Mouse (Mus musculus) limb, embryonic 14.5 days (tissue): ENCODE data around the gene Lrp2. TPM values are rescaled to one million over a fixed set of nuclear protein-coding genes. Genes with fewer than 3 reads are reported as not detected.
"Not testable (repeated sequence)": the region's sequence is repeated elsewhere in the genome, so short reads cannot be mapped to it uniquely, and the experiment has no call there.

ENCODE experiments used
- ATAC-seq: fragments of 200-750 bp; cut with Nextera tagmentation; 2 replicates; pipeline ENCODE4 v1.8.0; 2017; ENCODE audit warnings: low read depth, moderate number of reproducible peaks, moderate TSS enrichment; ENCODE audit not compliant: low FRiP score
- DNase-seq: peaks from one replicate; pipeline ENCODE4 v3.0.0-alpha.2; 2015; ENCODE audit warnings: low spot score
- H3K27ac ChIP-seq: fragments of 300-500 bp; sonication (generic); replicated peaks from 2 replicates; pipeline ENCODE4 v1.5.1; 2014; ENCODE audit warnings: low read depth, mild to moderate bottlenecking, low read length, moderate library complexity, mixed read lengths
- H3K27me3 ChIP-seq: fragments of 300-500 bp; sonication (generic); 2 replicates; pipeline ENCODE4 v1.6.1; 2014; ENCODE audit warnings: low read length, mixed read lengths; ENCODE audit not compliant: control insufficient read depth, insufficient read depth
- H3K36me3 ChIP-seq: fragments of 300-500 bp; sonication (generic); 2 replicates; pipeline ENCODE4 v1.6.1; 2014; ENCODE audit warnings: mild to moderate bottlenecking, low read length, moderate library complexity, mixed read lengths; ENCODE audit not compliant: control insufficient read depth, insufficient read depth
- H3K4me1 ChIP-seq: fragments of 300-500 bp; sonication (generic); 2 replicates; pipeline ENCODE4 v1.6.1; 2014; ENCODE audit warnings: antibody characterized with exemption, low read length, mixed read lengths; ENCODE audit not compliant: control insufficient read depth, insufficient read depth
- H3K4me2 ChIP-seq: fragments of 300-500 bp; sonication (generic); replicated peaks from 2 replicates; pipeline ENCODE4 v1.6.1; 2014; ENCODE audit warnings: low read depth, mild to moderate bottlenecking, low read length, moderate library complexity; ENCODE audit not compliant: severe bottlenecking
- H3K4me3 ChIP-seq: fragments of 300-500 bp; sonication (generic); replicated peaks from 2 replicates; pipeline ENCODE4 v1.5.1; 2014; ENCODE audit warnings: low read length
- H3K9ac ChIP-seq: fragments of 300-500 bp; sonication (generic); 2 replicates; pipeline ENCODE4 v1.6.1; 2014; ENCODE audit warnings: mild to moderate bottlenecking, low read depth, low read length, moderate library complexity; ENCODE audit not compliant: severe bottlenecking
- H3K9me3 ChIP-seq: fragments of 300-500 bp; sonication (generic); 2 replicates; pipeline ENCODE4 v1.6.1; 2016; ENCODE audit warnings: low read length; ENCODE audit not compliant: control insufficient read depth
- POLR2A ChIP-seq: fragments of 200-500 bp; IDR thresholded peaks from 2 replicates; pipeline ENCODE4 v1.8.0; 2012; ENCODE audit warnings: inconsistent platforms, mild to moderate bottlenecking, moderate library complexity, borderline replicate concordance; ENCODE audit not compliant: insufficient read depth, insufficient read length; ENCODE audit errors: extremely low read depth
- WGBS: fragments of 180-500 bp; shearing (Covaris S2); extraction: QIAGEN DNeasy Blood & Tissue Kit; methylation state at CpG from one replicate; pipeline ENCODE4 v1.1.7; 2014; 5-methylcytosine and 5-hydroxymethylcytosine counted together
- polyA plus RNA-seq, 2 experiments: library from polyadenylated mRNA; depleted of rRNA in 1 of 2; stranded (reverse) in 1 of 2; unstranded in 1 of 2; fragments of >200 nt; fragmentation: Nextera tagmentation in 1 of 2; extraction: Ambion mirVana in 1 of 2; gene quantifications; 2 replicates each; pipeline versions ENCODE4 v1.2.1 to v1.2.3; 2012 to 2014

The Lrp2 gene
- polyA plus RNA-seq, 2 experiments: 0.01 to 0.09 TPM

GRCm38 (mm10) chr2:69582861-69583260 is 3.0 kb downstream of the Lrp2 start:
- Histone ChIP-seq H3K36me3 (no peaks in the 10 kb centered on the region), H3K9me3 (no peaks in the 10 kb centered on the region), H3K27me3 (peaks cover 53% of the 10 kb centered on the region), H3K4me1 (peaks cover 14% of the 10 kb centered on the region), H3K4me2 (no peak overlapping the region), H3K9ac (no peak overlapping the region), H3K27ac (no peak overlapping the region), H3K4me3 (no peak overlapping the region)
- no peak for TF ChIP-seq POLR2A
- DNase-seq: no peak
- no peak for ATAC-seq
- 48% methylated on average over 7 of the region's 7 CpGs for WGBS

GRCm38 (mm10) chr2:69582068-69582467 is 3.8 kb downstream of the Lrp2 start:
- not testable (repeated sequence) for H3K36me3 ChIP-seq, H3K9ac ChIP-seq, H3K4me3 ChIP-seq, H3K4me1 ChIP-seq, H3K4me2 ChIP-seq, ATAC-seq, H3K27ac ChIP-seq, H3K9me3 ChIP-seq, DNase-seq
- H3K27me3 ChIP-seq: peaks cover 45% of the 10 kb centered on the region
- 86% methylated on average over 4 of the region's 4 CpGs for WGBS

GRCm38 (mm10) chr2:69580091-69580490 is 5.8 kb downstream of the Lrp2 start:
- Histone ChIP-seq H3K27ac (no peak overlapping the region), H3K4me2 (no peak overlapping the region), H3K9me3 (no peaks in the 10 kb centered on the region), H3K36me3 (no peaks in the 10 kb centered on the region), H3K27me3 (peaks cover 27% of the 10 kb centered on the region), H3K4me1 (peaks cover under 1% of the 10 kb centered on the region; the same call in 1 of the 2 replicates), H3K4me3 (no peak overlapping the region), H3K9ac (no peak overlapping the region)
- 93% methylated on average over 2 of the region's 2 CpGs for WGBS
- no peak for ATAC-seq
- no peak for TF ChIP-seq POLR2A
- no peak for DNase-seq

GRCm38 (mm10) chr2:69578206-69578605 is 7.7 kb downstream of the Lrp2 start:
- Histone ChIP-seq H3K4me1 (no peaks in the 10 kb centered on the region), H3K36me3 (no peaks in the 10 kb centered on the region), H3K4me3 (no peak overlapping the region), H3K9me3 (no peaks in the 10 kb centered on the region), H3K27ac (no peak overlapping the region), H3K9ac (no peak overlapping the region), H3K4me2 (no peak overlapping the region), H3K27me3 (peaks cover 11% of the 10 kb centered on the region)
- ATAC-seq: no peak
- WGBS: 85% methylated on average over 8 of the region's 8 CpGs
- TF ChIP-seq POLR2A: no peak
- DNase-seq: no peak

GRCm38 (mm10) chr2:69576531-69576930 is 9.3 kb downstream of the Lrp2 start:
- TF ChIP-seq POLR2A: no peak
- H3K9me3 ChIP-seq: no peaks in the 10 kb centered on the region
- no peak overlapping the region for H3K4me2 ChIP-seq
- H3K27me3 ChIP-seq: no peaks in the 10 kb centered on the region
- WGBS: 88% methylated on average over 1 of the region's 1 CpGs
- no peaks in the 10 kb centered on the region for H3K36me3 ChIP-seq
- no peak overlapping the region for H3K4me3 ChIP-seq
- no peak for DNase-seq
- H3K27ac ChIP-seq: no peak overlapping the region
- no peak overlapping the region for H3K9ac ChIP-seq
- no peaks in the 10 kb centered on the region for H3K4me1 ChIP-seq
- no peak for ATAC-seq

GRCm38 (mm10) chr2:69574934-69575333 is 10.9 kb downstream of the Lrp2 start:
- no peak for DNase-seq
- H3K36me3 ChIP-seq: no peaks in the 10 kb centered on the region
- no peaks in the 10 kb centered on the region for H3K9me3 ChIP-seq
- no peak overlapping the region for H3K4me2 ChIP-seq
- TF ChIP-seq POLR2A: no peak
- no peaks in the 10 kb centered on the region for H3K27me3 ChIP-seq
- H3K4me1 ChIP-seq: no peaks in the 10 kb centered on the region
- H3K4me3 ChIP-seq: no peak overlapping the region
- H3K9ac ChIP-seq: no peak overlapping the region
- 63% methylated on average over 6 of the region's 6 CpGs for WGBS
- no peak for ATAC-seq
- no peak overlapping the region for H3K27ac ChIP-seq
